Mouse (Mus musculus): ENCODE data around the gene Slc25a44.
"Not testable (repeated sequence)": the region's sequence is repeated elsewhere in the genome, so short reads cannot be mapped to it uniquely, and the experiment has no call there.

GRCm38 (mm10) chr3:88376644-88377043 lies 48.3 kb downstream of the Slc25a44 start:
- TF ChIP-seq CTCF (IDR thresholded peaks at IDR 0.05; ENCODE audit: low read depth, low read length); GATA2 (IDR thresholded peaks at IDR 0.05; ENCODE audit: borderline replicate concordance, low read depth, low read length); GATA1 (IDR thresholded peaks at IDR 0.05; ENCODE audit: borderline replicate concordance, low read length); TAL1 (conservative IDR thresholded peaks at IDR 0.05; ENCODE audit: low read depth, low read length); POLR2AphosphoS5 (IDR thresholded peaks at IDR 0.05; ENCODE audit: insufficient replicate concordance, low read depth, low read length): not testable (repeated sequence)
